Mouse (Mus musculus): ENCODE results near the gene Ano1. TPM values are rescaled to one million over a fixed set of nuclear protein-coding genes. Genes with fewer than 3 reads are reported as not detected.
A peak's percentile ranks its signal among the peaks of the same experiment; 100 is the strongest.

Ano1 gene
- polyA plus RNA-seq, 1 experiment from 2014 or later = 7.3 TPM

DNA sequence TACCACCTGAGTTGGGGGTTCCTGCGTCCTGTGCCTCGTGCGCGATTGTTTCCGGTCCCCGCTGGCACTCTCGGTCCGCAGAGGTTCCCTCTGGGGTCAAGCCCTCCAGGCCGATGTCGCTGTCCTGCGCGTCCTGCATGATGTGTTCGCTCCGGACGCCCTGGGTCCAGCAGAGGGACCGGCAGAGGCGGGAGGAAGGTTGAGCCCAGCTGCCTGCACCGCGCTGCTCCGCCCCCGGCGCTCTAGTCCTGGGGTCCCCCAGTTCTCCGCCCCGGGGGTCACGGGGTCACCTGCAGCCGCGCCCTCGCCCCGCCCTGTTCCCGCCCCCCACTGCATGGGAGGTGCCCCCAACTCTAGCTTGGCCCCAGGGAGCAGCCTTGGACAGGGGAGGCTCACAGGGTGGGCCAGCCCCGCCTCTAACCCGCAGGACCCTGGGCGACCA, 13.4 kb downstream of the Ano1 start:
- peaks cover 37% of the 10 kb centered on the region for H3K27me3 ChIP-seq (ENCODE audit: control insufficient read depth, insufficient read depth, low read length)
- no peaks in the 10 kb centered on the region for H3K36me3 ChIP-seq (ENCODE audit: control insufficient read depth, insufficient read depth, low read length)

DNA sequence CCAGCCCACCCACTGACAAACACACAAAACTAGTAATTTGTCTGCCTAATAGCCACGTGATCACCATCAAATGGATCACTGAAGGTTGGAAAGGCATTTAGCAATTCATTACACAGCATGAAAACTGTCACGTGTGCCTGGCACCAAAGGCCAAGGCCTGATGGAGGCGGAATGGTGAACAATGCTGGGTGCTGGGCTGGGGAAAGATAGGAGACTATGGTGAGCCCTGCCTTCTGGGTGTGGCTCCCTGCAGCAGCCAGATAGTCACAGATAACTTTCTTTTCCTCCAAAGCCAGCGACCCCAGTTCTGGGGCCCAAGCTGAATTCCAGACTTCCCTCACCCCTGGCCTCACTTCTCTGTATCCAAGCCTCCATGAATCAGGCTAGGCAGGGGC, 19.9 kb downstream of the Ano1 start:
- Histone ChIP-seq H3K36me3 (ENCODE audit: control insufficient read depth, insufficient read depth, low read length) (no peaks in the 10 kb centered on the region), H3K4me1 (ENCODE audit: control insufficient read depth in 2 of 2, insufficient read depth in 2 of 2, low read length in 2 of 2) (peaks cover 0 to 2% of the 10 kb centered on the region in 2 experiments; a peak in 1 of 4 replicates), H3K4me2 (ENCODE audit: low read length) (no peak overlapping the region), H3K27me3 (ENCODE audit: control insufficient read depth, insufficient read depth, low read length) (peaks cover 8% of the 10 kb centered on the region), H3K4me3 (ENCODE audit: control insufficient read depth in 1 of 2, insufficient read depth in 1 of 2, low read depth in 1 of 2, low read length in 2 of 2) (no peak overlapping the region), H3K9me3 (ENCODE audit: control insufficient read depth, low read length) (no peaks in the 10 kb centered on the region), H3K9ac (ENCODE audit: low read length) (no peak overlapping the region), H3K27ac (replicated peaks in 1 of 2; ENCODE audit: control insufficient read depth in 1 of 2, insufficient read depth in 1 of 2, low read depth in 2 of 2, low read length in 2 of 2) (no peak overlapping the region)
- no peak for ATAC-seq (ENCODE audit: insufficient number of reproducible peaks, insufficient read depth, low FRiP score, low read depth)
- WGBS = 37% methylated on average over 4 of the region's 4 CpGs

More for the DNA sequence above, 13.4 kb downstream of the Ano1 start:
- peak; percentile 19; the same call in 1 of the 2 replicates for ATAC-seq (ENCODE audit: insufficient number of reproducible peaks, insufficient read depth, low FRiP score, low read depth)
- Histone ChIP-seq H3K9ac (ENCODE audit: low read length) (peak overlapping the region; percentile 51; the same call in 1 of the 2 replicates), H3K4me3 (ENCODE audit: control insufficient read depth in 1 of 2, insufficient read depth in 1 of 2, low read depth in 1 of 2, low read length in 2 of 2) (peak overlapping the region; percentile 29 to 33), H3K4me1 (ENCODE audit: control insufficient read depth in 2 of 2, insufficient read depth in 2 of 2, low read length in 2 of 2) (peaks cover 10 to 12% of the 10 kb centered on the region in 2 experiments), H3K9me3 (ENCODE audit: control insufficient read depth, low read length) (no peaks in the 10 kb centered on the region), H3K27ac (replicated peaks in 1 of 2; ENCODE audit: control insufficient read depth in 1 of 2, insufficient read depth in 1 of 2, low read depth in 2 of 2, low read length in 2 of 2) (no peak overlapping the region), H3K4me2 (ENCODE audit: low read length) (peak overlapping the region; percentile 73)
- under 1% methylated on average over 33 of the region's 33 CpGs for WGBS

- peaks cover 0 to 2% of the 10 kb centered on the region in 2 experiments; a peak in 1 of 4 replicates for H3K4me1 ChIP-seq (ENCODE audit: control insufficient read depth in 2 of 2, insufficient read depth in 2 of 2, low read length in 2 of 2)
- no peak overlapping the region for H3K4me2 ChIP-seq (ENCODE audit: low read length)
- H3K27me3 ChIP-seq (ENCODE audit: control insufficient read depth, insufficient read depth, low read length) = peaks cover 3% of the 10 kb centered on the region; the same call in 1 of the 2 replicates
- no peak for ATAC-seq (ENCODE audit: insufficient number of reproducible peaks, insufficient read depth, low FRiP score, low read depth)
- no peak overlapping the region for H3K9ac ChIP-seq (ENCODE audit: low read length)
- no peak overlapping the region for H3K27ac ChIP-seq (replicated peaks in 1 of 2; ENCODE audit: control insufficient read depth in 1 of 2, insufficient read depth in 1 of 2, low read depth in 2 of 2, low read length in 2 of 2)
- no peaks in the 10 kb centered on the region for H3K36me3 ChIP-seq (ENCODE audit: control insufficient read depth, insufficient read depth, low read length)
- no peak overlapping the region for H3K4me3 ChIP-seq (ENCODE audit: control insufficient read depth in 1 of 2, insufficient read depth in 1 of 2, low read depth in 1 of 2, low read length in 2 of 2)
- WGBS = 27% methylated on average over 9 of the region's 9 CpGs
- H3K9me3 ChIP-seq (ENCODE audit: control insufficient read depth, low read length) = no peaks in the 10 kb centered on the region
These were observed 20.4 kb downstream of the Ano1 start for GRCm38 (mm10) chr7:144731182-144731896.

GRCm38 (mm10) chr7:144724283-144724682, 27.5 kb downstream of the Ano1 start:
- no peak overlapping the region for H3K4me3 ChIP-seq (ENCODE audit: control insufficient read depth in 1 of 2, insufficient read depth in 1 of 2, low read depth in 1 of 2, low read length in 2 of 2)
- no peaks in the 10 kb centered on the region for H3K27me3 ChIP-seq (ENCODE audit: control insufficient read depth, insufficient read depth, low read length)
- no peaks in the 10 kb centered on the region for H3K9me3 ChIP-seq (ENCODE audit: control insufficient read depth, low read length)
- no peak for ATAC-seq (ENCODE audit: insufficient number of reproducible peaks, insufficient read depth, low FRiP score, low read depth)
- no peak overlapping the region for H3K9ac ChIP-seq (ENCODE audit: low read length)
- no peak overlapping the region for H3K27ac ChIP-seq (replicated peaks in 1 of 2; ENCODE audit: control insufficient read depth in 1 of 2, insufficient read depth in 1 of 2, low read depth in 2 of 2, low read length in 2 of 2)
- H3K36me3 ChIP-seq (ENCODE audit: control insufficient read depth, insufficient read depth, low read length) = no peaks in the 10 kb centered on the region
- H3K4me2 ChIP-seq (ENCODE audit: low read length) = no peak overlapping the region
- no peaks in the 10 kb centered on the region for H3K4me1 ChIP-seq (ENCODE audit: control insufficient read depth in 2 of 2, insufficient read depth in 2 of 2, low read length in 2 of 2)
- 38% methylated on average over 1 of the region's 1 CpGs for WGBS

- no peak for ATAC-seq (ENCODE audit: insufficient number of reproducible peaks, insufficient read depth, low FRiP score, low read depth)
- Histone ChIP-seq H3K27ac (replicated peaks in 1 of 2; ENCODE audit: control insufficient read depth in 1 of 2, insufficient read depth in 1 of 2, low read depth in 2 of 2, low read length in 2 of 2) (no peak overlapping the region), H3K4me3 (ENCODE audit: control insufficient read depth in 1 of 2, insufficient read depth in 1 of 2, low read depth in 1 of 2, low read length in 2 of 2) (no peak overlapping the region), H3K36me3 (ENCODE audit: control insufficient read depth, insufficient read depth, low read length) (no peaks in the 10 kb centered on the region), H3K27me3 (ENCODE audit: control insufficient read depth, insufficient read depth, low read length) (no peaks in the 10 kb centered on the region), H3K9ac (ENCODE audit: low read length) (no peak overlapping the region), H3K4me1 (ENCODE audit: control insufficient read depth in 2 of 2, insufficient read depth in 2 of 2, low read length in 2 of 2) (no peaks in the 10 kb centered on the region), H3K4me2 (ENCODE audit: low read length) (no peak overlapping the region), H3K9me3 (ENCODE audit: control insufficient read depth, low read length) (no peaks in the 10 kb centered on the region)
- 51% methylated on average over 4 of the region's 4 CpGs for WGBS
These were observed 31.8 kb downstream of the Ano1 start for GRCm38 (mm10) chr7:144719956-144720355.

DNA sequence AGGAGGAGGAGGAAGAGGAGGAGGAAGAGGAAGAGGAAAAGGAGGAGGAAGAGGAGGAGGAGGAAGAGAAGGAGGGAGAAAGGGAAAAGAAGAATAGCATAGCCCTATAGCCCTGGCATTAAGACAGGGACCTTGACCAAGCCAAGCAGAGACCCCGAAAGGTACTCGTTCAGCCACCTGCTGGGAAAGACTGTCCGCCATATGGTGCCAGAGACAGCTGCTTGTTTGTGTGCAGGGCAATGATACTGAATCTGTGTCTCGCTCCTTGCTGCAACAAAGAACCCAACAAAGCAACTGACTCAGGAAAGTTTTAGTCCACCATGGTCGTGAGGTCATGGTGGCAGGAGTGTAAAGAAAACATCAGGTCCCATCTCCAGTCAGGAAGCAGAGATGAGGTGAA, 34.0 kb downstream of the Ano1 start:
- no peaks in the 10 kb centered on the region for H3K9me3 ChIP-seq (ENCODE audit: control insufficient read depth, low read length)
- no peaks in the 10 kb centered on the region for H3K27me3 ChIP-seq (ENCODE audit: control insufficient read depth, insufficient read depth, low read length)
- no peak for ATAC-seq (ENCODE audit: insufficient number of reproducible peaks, insufficient read depth, low FRiP score, low read depth)
- no peak overlapping the region for H3K4me3 ChIP-seq (ENCODE audit: control insufficient read depth in 1 of 2, insufficient read depth in 1 of 2, low read depth in 1 of 2, low read length in 2 of 2)
- H3K36me3 ChIP-seq (ENCODE audit: control insufficient read depth, insufficient read depth, low read length) = no peaks in the 10 kb centered on the region
- no peak overlapping the region for H3K27ac ChIP-seq (replicated peaks in 1 of 2; ENCODE audit: control insufficient read depth in 1 of 2, insufficient read depth in 1 of 2, low read depth in 2 of 2, low read length in 2 of 2)
- H3K4me2 ChIP-seq (ENCODE audit: low read length) = no peak overlapping the region
- 65% methylated on average over 5 of the region's 5 CpGs for WGBS
- no peaks in the 10 kb centered on the region for H3K4me1 ChIP-seq (ENCODE audit: control insufficient read depth in 2 of 2, insufficient read depth in 2 of 2, low read length in 2 of 2)
- H3K9ac ChIP-seq (ENCODE audit: low read length) = no peak overlapping the region

DNA sequence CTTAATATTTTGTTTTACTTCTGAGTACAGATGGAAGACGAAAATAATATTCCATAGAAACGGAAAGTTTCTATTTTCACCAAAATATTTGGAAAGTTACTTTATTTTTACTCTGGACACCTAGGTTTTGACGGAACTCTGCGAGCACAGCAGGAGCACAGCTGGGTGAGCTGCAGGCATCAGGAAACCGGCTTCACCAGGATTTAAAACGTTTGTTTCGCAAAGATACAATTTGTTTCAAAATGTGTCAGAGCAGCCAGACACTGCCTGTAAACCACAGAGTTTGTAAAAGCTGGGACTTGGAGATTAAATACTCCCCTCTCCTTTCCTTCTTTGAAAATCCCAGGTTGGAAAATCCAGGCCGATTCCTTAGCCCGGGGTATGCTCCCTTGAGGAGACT, 53.9 kb downstream of the Ano1 start:
- H3K4me3 ChIP-seq (ENCODE audit: control insufficient read depth in 1 of 2, insufficient read depth in 1 of 2, low read depth in 1 of 2, low read length in 2 of 2) = no peak overlapping the region
- no peak overlapping the region for H3K27ac ChIP-seq (replicated peaks in 1 of 2; ENCODE audit: control insufficient read depth in 1 of 2, insufficient read depth in 1 of 2, low read depth in 2 of 2, low read length in 2 of 2)
- 72% methylated on average over 9 of the region's 9 CpGs for WGBS
- ATAC-seq (ENCODE audit: insufficient number of reproducible peaks, insufficient read depth, low FRiP score, low read depth) = no peak
- no peaks in the 10 kb centered on the region for H3K27me3 ChIP-seq (ENCODE audit: control insufficient read depth, insufficient read depth, low read length)
- no peaks in the 10 kb centered on the region for H3K36me3 ChIP-seq (ENCODE audit: control insufficient read depth, insufficient read depth, low read length)
- no peak overlapping the region for H3K4me2 ChIP-seq (ENCODE audit: low read length)
- no peaks in the 10 kb centered on the region for H3K9me3 ChIP-seq (ENCODE audit: control insufficient read depth, low read length)
- no peak overlapping the region for H3K9ac ChIP-seq (ENCODE audit: low read length)
- no peaks in the 10 kb centered on the region for H3K4me1 ChIP-seq (ENCODE audit: control insufficient read depth in 2 of 2, insufficient read depth in 2 of 2, low read length in 2 of 2)

Data from heart, embryonic 14.5 days (tissue).